Mouse (Mus musculus): ENCODE results near the gene Acta2. TPM values are rescaled to one million over a fixed set of nuclear protein-coding genes. Genes with fewer than 3 reads are reported as not detected.

Acta2 gene
- 10 to 100 TPM; 52.8 to 61.6 TPM for total RNA-seq (2021)
- long read RNA-seq, experiment 1, transcript Acta2-201 (9 exons, 2,035 nt), result major isoform, 34 of 38 reads
- long read RNA-seq, experiment 1, partial matches to known transcripts, result 3 of 38 reads
- long read RNA-seq, experiment 1, other reads (novel, unspliced or antisense), result 1 of 38 reads
- long read RNA-seq, experiment 2, transcript Acta2-201 (9 exons, 2,035 nt), result major isoform, 28 of 31 reads
- long read RNA-seq, experiment 2, partial matches to known transcripts, result 3 of 31 reads
- long read RNA-seq, experiment 2, other reads (novel, unspliced or antisense), result 0 of 31 reads

GRCm38 (mm10) chr19:34254880-34255681, at the start of gene Acta2:
Gene Acta2 (minus strand): TSS chr19:34255590.
- no peak for DNase-seq
- intact Hi-C loops (cut with DNase I), result no loop called here
- H3K4me3 ChIP-seq, result peak within 1 kb of the TSS; percentile 58
- peak within 1 kb of the TSS; percentile 79 for H3K27ac ChIP-seq
- TF ChIP-seq CTCF (IDR thresholded peaks at IDR 0.05), result no peak

GRCm38 (mm10) chr19:34304917-34305316, 49.5 kb upstream of the Acta2 start:
- DNase-seq, result no peak
- no peak for TF ChIP-seq CTCF (IDR thresholded peaks at IDR 0.05)
- H3K27ac ChIP-seq, result no peak overlapping the region
- intact Hi-C loops (cut with DNase I), result no loop called here
- no peak overlapping the region for H3K4me3 ChIP-seq

GRCm38 (mm10) chr19:34300430-34300829, 45.0 kb upstream of the Acta2 start:
- intact Hi-C loops (cut with DNase I), result no loop called here
- TF ChIP-seq CTCF (IDR thresholded peaks at IDR 0.05), result no peak
- Histone ChIP-seq H3K4me3 (no peak overlapping the region), H3K27ac (no peak overlapping the region)
- no peak for DNase-seq

GRCm38 (mm10) chr19:34299229-34299628, 43.8 kb upstream of the Acta2 start:
- H3K27ac ChIP-seq, result no peak overlapping the region
- no peak for TF ChIP-seq CTCF (IDR thresholded peaks at IDR 0.05)
- no peak for DNase-seq
- intact Hi-C loops (cut with DNase I), result no loop called here
- H3K4me3 ChIP-seq, result no peak overlapping the region

- TF ChIP-seq CTCF (IDR thresholded peaks at IDR 0.05), result no peak
- DNase-seq, result no peak
- no peak overlapping the region for H3K4me3 ChIP-seq
- intact Hi-C loops (cut with DNase I), result no loop called here
- H3K27ac ChIP-seq, result no peak overlapping the region
These were observed 43.1 kb upstream of the Acta2 start for GRCm38 (mm10) chr19:34298531-34298930.

- TF ChIP-seq CTCF (IDR thresholded peaks at IDR 0.05), result no peak
- Histone ChIP-seq H3K27ac (no peak overlapping the region), H3K4me3 (no peak overlapping the region)
- intact Hi-C loops (cut with DNase I), result no loop called here
- no peak for DNase-seq
These were observed 40.1 kb upstream of the Acta2 start for GRCm38 (mm10) chr19:34295442-34295841.

GRCm38 (mm10) chr19:34293376-34293947, 38.1 kb upstream of the Acta2 start:
- intact Hi-C loops (cut with DNase I), result no loop called here
- no peak for TF ChIP-seq CTCF (IDR thresholded peaks at IDR 0.05)
- no peak for DNase-seq
- H3K27ac ChIP-seq, result no peak overlapping the region
- H3K4me3 ChIP-seq, result peak overlapping the region; percentile 78

GRCm38 (mm10) chr19:34292701-34293100, 37.3 kb upstream of the Acta2 start:
- intact Hi-C loops (cut with DNase I), result no loop called here
- H3K27ac ChIP-seq, result 0 out of 2 replicates have a peak overlapping the region, but pooled peaks have one; percentile 12
- DNase-seq, result no peak

GRCm38 (mm10) chr19:34291956-34292355, 36.6 kb upstream of the Acta2 start:
- TF ChIP-seq CTCF (IDR thresholded peaks at IDR 0.05), result no peak
- no peak for DNase-seq
- peak overlapping the region; percentile 78 for H3K4me3 ChIP-seq
- intact Hi-C loops (cut with DNase I), result no loop called here
- H3K27ac ChIP-seq, result peak overlapping the region; percentile 24; the same call in 1 of the 2 replicates

More at GRCm38 (mm10) chr19:34292701-34293100, 37.3 kb upstream of the Acta2 start:
- TF ChIP-seq CTCF (IDR thresholded peaks at IDR 0.05), result no peak
- H3K4me3 ChIP-seq, result peak overlapping the region; percentile 78

- Histone ChIP-seq H3K4me3 (peak overlapping the region; percentile 78), H3K27ac (peak overlapping the region; percentile 84)
- intact Hi-C loops (cut with DNase I), result no loop called here
- DNase-seq, result no peak
- no peak for TF ChIP-seq CTCF (IDR thresholded peaks at IDR 0.05)
These were observed 36.0 kb upstream of the Acta2 start for GRCm38 (mm10) chr19:34291379-34291778.

- intact Hi-C loops (cut with DNase I), result no loop called here
These were observed 35.5 kb upstream of the Acta2 start for GRCm38 (mm10) chr19:34290872-34291341.

GRCm38 (mm10) chr19:34289948-34290789, 34.8 kb upstream of the Acta2 start, which contains the start of gene Fas:
Gene Fas (plus strand): TSS chr19:34290666.
- intact Hi-C loops (cut with DNase I), result no loop called here

More at GRCm38 (mm10) chr19:34290872-34291341, 35.5 kb upstream of the Acta2 start:
- no peak for TF ChIP-seq CTCF (IDR thresholded peaks at IDR 0.05)
- peak; percentile 28 for DNase-seq
- H3K27ac ChIP-seq, result peak overlapping the region; percentile 84
- peak overlapping the region; percentile 78 for H3K4me3 ChIP-seq

More at GRCm38 (mm10) chr19:34289948-34290789, 34.8 kb upstream of the Acta2 start, which contains the start of gene Fas:
- peak within 1 kb of the TSS; percentile 78 for H3K4me3 ChIP-seq
- peak within 1 kb of the TSS; percentile 84 for H3K27ac ChIP-seq
- peak; percentile 89 for DNase-seq
- TF ChIP-seq CTCF (IDR thresholded peaks at IDR 0.05), result no peak
